Mouse (Mus musculus) midbrain, embryonic 14.5 days (tissue): Measurements from ENCODE around the gene Grk3. TPM values are rescaled to one million over a fixed set of nuclear protein-coding genes. Genes with fewer than 3 reads are reported as not detected.

Experiments used
- ATAC-seq: fragments of 200-750 bp; cut with Nextera tagmentation; 2 replicates; pipeline ENCODE4 v1.8.0; 2017; ENCODE audit warnings: moderate number of reproducible peaks, moderate library complexity; ENCODE audit not compliant: low FRiP score, low TSS enrichment
- DNase-seq: peaks from one replicate; pipeline ENCODE4 v3.0.0-alpha.2; 2015
- H3K27ac ChIP-seq: fragments of 300-500 bp; sonication (generic); replicated peaks from 2 replicates; pipeline ENCODE4 v1.5.1; 2014; ENCODE audit warnings: mild to moderate bottlenecking, low read depth, low read length, moderate library complexity
- H3K27me3 ChIP-seq: fragments of 300-500 bp; sonication (generic); 2 replicates; pipeline ENCODE4 v1.6.1; 2014; ENCODE audit warnings: low read length, control low read depth, mixed read lengths; ENCODE audit not compliant: control insufficient read depth, insufficient read depth
- H3K36me3 ChIP-seq: fragments of 300-500 bp; sonication (generic); 2 replicates; pipeline ENCODE4 v1.6.1; 2014; ENCODE audit warnings: low read length, control low read depth; ENCODE audit not compliant: control insufficient read depth, insufficient read depth
- H3K4me1 ChIP-seq: fragments of 300-500 bp; sonication (generic); 2 replicates; pipeline ENCODE4 v1.6.1; 2014; ENCODE audit warnings: mild to moderate bottlenecking, antibody characterized with exemption, low read length, control low read depth; ENCODE audit not compliant: control insufficient read depth, insufficient read depth
- H3K4me2 ChIP-seq: fragments of 300-500 bp; sonication (generic); 2 replicates; pipeline ENCODE4 v1.6.1; 2014; ENCODE audit warnings: mild to moderate bottlenecking, low read length, moderate library complexity
- H3K4me3 ChIP-seq: fragments of 300-500 bp; sonication (generic); replicated peaks from 2 replicates; pipeline ENCODE4 v1.5.1; 2014; ENCODE audit warnings: low read depth, low read length
- H3K9ac ChIP-seq: fragments of 300-500 bp; sonication (generic); replicated peaks from 2 replicates; pipeline ENCODE4 v1.6.1; 2014; ENCODE audit warnings: mild to moderate bottlenecking, low read length, moderate library complexity
- H3K9me3 ChIP-seq: fragments of 300-500 bp; sonication (generic); 2 replicates; pipeline ENCODE4 v1.6.1; 2016; ENCODE audit warnings: low read length, control low read depth, mixed read lengths; ENCODE audit not compliant: control insufficient read depth
- WGBS: fragments of 180-500 bp; shearing (Covaris S2); extraction: QIAGEN DNeasy Blood & Tissue Kit; methylation state at CpG from one replicate; pipeline ENCODE4 v1.1.7; 2014; 5-methylcytosine and 5-hydroxymethylcytosine counted together
- polyA plus RNA-seq: library from polyadenylated mRNA; unstranded; fragments of >200 nt; fragmentation: Nextera tagmentation; extraction: Ambion mirVana; gene quantifications from 2 replicates; pipeline ENCODE4 v1.2.1, GENCODE M21; 2014

The Grk3 gene
- polyA plus RNA-seq, 1 experiment from 2014 or later = 16.3 TPM

DNA sequence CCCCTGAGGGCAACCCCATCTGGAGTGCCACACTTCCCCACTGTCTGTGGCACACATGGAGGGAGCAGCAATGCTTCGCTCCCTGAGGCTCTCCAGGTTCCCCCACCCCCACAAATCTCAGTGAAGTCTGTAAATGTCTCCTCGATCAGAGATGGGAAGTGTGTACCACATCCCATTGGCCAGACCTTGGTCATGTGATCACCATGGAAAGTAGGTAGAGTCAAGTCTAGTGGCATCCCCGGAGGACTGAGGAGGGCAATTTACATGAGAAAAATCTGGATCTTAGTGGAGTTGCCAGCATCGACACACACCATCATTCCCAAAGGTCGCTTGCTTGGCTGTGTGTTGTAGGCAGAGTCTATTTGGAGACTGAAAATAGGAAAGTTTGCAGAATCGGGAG, 23.0 kb upstream of the Grk3 start:
- ATAC-seq (no peak), DNase-seq (no peak)
- Histone ChIP-seq H3K9me3 (no peaks in the 10 kb centered on the region), H3K9ac (no peak overlapping the region), H3K36me3 (no peaks in the 10 kb centered on the region), H3K4me2 (no peak overlapping the region), H3K4me3 (no peak overlapping the region), H3K4me1 (peaks cover 25% of the 10 kb centered on the region), H3K27me3 (no peaks in the 10 kb centered on the region), H3K27ac (no peak overlapping the region)
- 72% methylated on average over 6 of the region's 6 CpGs for WGBS

DNA sequence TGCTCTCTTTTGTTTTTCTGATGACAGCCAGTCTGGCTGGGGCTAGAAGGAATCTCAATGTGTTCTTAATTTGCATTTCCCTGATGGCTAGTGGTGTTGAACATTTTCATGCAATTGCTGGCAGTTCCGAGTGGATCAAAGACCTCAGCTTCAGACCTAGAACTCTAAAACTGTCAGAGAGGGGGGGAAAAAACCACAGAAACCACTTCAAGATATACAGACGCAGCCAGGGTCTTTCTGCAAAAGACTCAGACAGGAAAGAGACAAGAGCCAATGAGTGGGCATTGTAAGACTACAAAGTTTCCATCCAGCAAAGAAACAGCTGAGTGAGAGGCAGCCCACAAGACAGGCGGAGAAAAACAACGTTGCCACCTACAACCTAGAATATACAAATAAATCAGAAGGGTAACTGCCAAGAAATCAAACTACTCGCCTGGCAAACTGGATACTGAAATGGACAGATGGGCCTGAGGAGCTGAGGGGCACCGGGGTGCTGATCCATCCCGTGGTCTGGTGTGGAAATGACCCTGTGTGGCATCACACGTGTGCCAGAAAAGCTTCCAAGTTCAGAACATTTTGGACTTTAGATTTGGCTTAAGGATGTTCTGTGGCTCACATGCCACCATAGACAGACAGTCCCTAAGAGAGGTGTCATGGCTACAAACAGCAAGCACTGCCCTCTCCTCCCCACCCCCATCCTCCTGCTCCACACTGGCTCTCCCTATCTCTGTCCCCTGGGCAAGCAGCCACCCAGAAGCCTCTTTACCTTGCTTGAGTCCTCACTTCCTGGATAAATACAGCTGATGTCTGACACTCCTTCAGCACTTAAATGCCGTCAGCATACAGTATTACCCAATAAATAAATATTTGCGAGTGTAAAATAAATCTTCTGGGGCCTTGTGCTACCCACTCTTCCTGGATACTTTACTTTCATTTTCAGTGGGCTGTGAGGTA, 19.8 kb upstream of the Grk3 start:
- 72% methylated on average over 10 of the region's 10 CpGs for WGBS
- H3K27me3 ChIP-seq = no peaks in the 10 kb centered on the region
- no peak overlapping the region for H3K9ac ChIP-seq
- no peak overlapping the region for H3K4me2 ChIP-seq
- no peaks in the 10 kb centered on the region for H3K9me3 ChIP-seq
- no peaks in the 10 kb centered on the region for H3K36me3 ChIP-seq
- DNase-seq (peak; percentile 56), ATAC-seq (no peak)
- H3K27ac ChIP-seq = peak overlapping the region; percentile 57
- H3K4me3 ChIP-seq = no peak overlapping the region
- H3K4me1 ChIP-seq = peaks cover 33% of the 10 kb centered on the region

DNA sequence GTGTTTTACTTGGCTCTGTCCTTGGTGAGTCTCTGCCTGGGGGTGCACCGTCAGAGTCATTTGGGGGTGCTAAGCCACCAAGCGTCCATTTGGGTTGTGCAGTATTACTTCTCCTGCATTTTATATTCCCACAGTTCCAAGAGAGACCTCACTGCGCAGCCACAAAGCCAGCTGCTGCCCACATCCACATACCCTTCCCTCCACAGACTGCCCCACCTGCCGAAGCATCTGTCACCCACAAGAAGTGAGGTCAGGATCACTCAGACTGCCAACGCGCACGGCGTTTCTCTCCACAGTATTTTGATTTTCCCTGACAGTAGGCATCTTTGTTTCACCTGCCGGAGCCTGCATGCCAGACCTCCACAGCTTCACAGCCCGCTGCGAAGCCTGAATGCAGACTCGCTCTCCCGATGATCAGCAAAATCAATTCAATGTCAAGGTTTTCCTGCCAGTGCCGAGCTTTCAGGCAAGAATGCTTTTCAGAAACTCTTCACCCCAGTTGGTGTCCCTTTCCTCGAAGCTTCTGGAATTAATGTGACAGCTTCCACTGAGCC, 15.7 kb upstream of the Grk3 start:
- Histone ChIP-seq H3K4me3 (no peak overlapping the region), H3K36me3 (no peaks in the 10 kb centered on the region), H3K9me3 (no peaks in the 10 kb centered on the region), H3K4me1 (peaks cover 33% of the 10 kb centered on the region), H3K27me3 (no peaks in the 10 kb centered on the region), H3K9ac (no peak overlapping the region; the same call in 1 of the 2 replicates), H3K4me2 (no peak overlapping the region), H3K27ac (peak overlapping the region; percentile 55)
- DNase-seq (peak; percentile 55), ATAC-seq (no peak)
- 36% methylated on average over 15 of the region's 15 CpGs for WGBS

DNA sequence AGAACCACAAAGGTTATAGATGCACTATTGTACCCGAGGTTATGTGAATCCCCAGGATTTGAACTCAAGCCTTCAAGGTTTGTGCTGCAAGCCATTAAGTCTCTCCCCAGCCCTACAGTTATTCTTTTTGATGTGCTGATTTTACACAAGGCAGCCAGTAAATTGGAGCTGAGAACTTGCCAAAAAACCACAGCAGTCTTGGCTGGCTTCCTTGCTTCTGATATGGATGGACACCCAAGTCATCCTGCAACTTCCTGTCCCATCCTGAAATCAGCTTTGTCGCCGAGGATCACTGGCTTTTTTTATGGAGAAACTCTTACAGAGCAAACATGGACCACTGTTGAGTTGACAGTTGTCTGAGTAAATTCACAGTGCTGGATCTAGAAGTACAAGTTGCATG, 14.5 kb upstream of the Grk3 start:
- ATAC-seq (no peak), DNase-seq (no peak)
- Histone ChIP-seq H3K9ac (no peak overlapping the region), H3K27me3 (no peaks in the 10 kb centered on the region), H3K4me2 (no peak overlapping the region), H3K27ac (no peak overlapping the region), H3K9me3 (no peaks in the 10 kb centered on the region), H3K4me1 (peaks cover 26% of the 10 kb centered on the region), H3K36me3 (no peaks in the 10 kb centered on the region), H3K4me3 (no peak overlapping the region)
- WGBS = 82% methylated on average over 3 of the region's 3 CpGs

DNA sequence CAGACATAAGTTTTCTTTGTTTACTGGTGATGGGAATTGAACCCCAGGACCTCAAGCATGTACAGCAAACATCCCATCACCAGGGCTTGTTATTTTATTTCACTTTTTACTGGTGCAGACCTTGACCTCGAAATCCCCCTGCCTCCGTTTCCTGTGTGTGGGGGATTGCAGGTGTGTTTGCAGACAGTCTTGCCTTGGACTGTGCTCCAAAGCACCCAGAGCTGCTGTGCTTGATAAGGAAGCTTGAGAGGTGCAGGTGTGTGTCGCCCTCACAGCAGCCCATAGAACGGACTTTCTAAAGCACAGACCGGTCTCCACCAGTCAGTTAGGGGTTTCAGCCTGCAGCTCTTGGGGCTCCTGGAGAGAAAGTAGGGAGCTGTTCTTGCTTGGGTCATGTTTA, 11.1 kb upstream of the Grk3 start:
- Histone ChIP-seq H3K4me3 (no peak overlapping the region), H3K36me3 (no peaks in the 10 kb centered on the region), H3K27me3 (no peaks in the 10 kb centered on the region), H3K9me3 (no peaks in the 10 kb centered on the region), H3K4me2 (no peak overlapping the region), H3K9ac (no peak overlapping the region), H3K4me1 (peaks cover 19% of the 10 kb centered on the region), H3K27ac (no peak overlapping the region)
- no peak for DNase-seq
- no peak for ATAC-seq
- 90% methylated on average over 5 of the region's 5 CpGs for WGBS

DNA sequence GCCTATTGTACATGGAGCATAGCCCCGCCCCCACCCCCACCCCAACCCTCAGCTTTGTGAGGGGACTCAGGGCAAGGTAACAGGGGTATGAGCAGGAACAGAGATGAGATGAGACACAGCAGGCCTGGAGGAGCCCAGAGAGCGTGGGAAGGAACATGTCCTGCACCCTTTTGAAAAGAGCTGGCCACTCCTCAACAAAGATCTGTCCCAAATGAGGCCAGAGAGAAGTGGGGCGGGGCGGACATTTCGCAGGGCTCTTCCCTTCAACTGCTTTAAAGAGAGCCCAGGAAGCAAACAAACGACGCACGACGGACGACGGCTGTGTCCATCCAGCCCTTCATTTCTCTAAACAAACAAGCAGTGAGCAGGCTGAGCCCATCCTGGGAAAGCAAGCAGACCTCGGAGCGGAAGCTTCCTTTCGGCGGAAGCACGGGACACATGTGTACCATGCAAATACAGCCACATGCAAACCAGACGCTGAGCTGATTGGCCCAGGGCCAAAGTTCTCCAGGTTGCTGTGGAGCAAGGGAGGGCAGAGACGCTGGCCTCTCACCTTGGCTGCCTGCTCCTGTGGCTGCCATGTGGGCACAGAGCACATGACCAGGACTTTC, 8.7 kb upstream of the Grk3 start:
- no peak overlapping the region for H3K9ac ChIP-seq
- no peak for ATAC-seq
- no peak overlapping the region for H3K27ac ChIP-seq
- H3K4me1 ChIP-seq = peaks cover 8% of the 10 kb centered on the region
- H3K4me2 ChIP-seq = peak overlapping the region; percentile 22; the same call in 1 of the 2 replicates
- H3K36me3 ChIP-seq = no peaks in the 10 kb centered on the region
- DNase-seq = peak; percentile 67
- H3K27me3 ChIP-seq = no peaks in the 10 kb centered on the region
- H3K4me3 ChIP-seq = no peak overlapping the region
- H3K9me3 ChIP-seq = no peaks in the 10 kb centered on the region
- 29% methylated on average over 18 of the region's 18 CpGs for WGBS

DNA sequence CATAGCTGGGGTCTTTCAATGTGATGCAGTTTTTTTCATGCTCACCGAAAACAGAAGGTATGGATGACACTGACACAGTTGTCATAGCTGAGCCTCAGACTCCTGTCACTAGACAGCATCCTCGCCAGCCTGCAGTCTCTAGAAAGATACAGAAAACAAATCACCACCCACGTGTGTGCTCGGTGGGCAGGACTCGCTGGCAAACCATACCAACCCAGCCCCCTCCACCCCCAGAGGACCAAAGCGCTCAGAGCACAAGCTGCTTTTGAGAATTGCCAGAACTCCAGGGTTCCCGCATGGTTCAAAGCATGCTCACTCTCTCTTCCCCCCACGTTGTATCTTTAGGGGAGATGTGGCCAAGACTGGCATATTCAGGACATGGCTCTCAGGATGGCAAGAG, 2.6 kb upstream of the Grk3 start:
- 71% methylated on average over 8 of the region's 8 CpGs for WGBS
- Histone ChIP-seq H3K4me2 (no peak overlapping the region), H3K27me3 (peaks cover 3% of the 10 kb centered on the region; the same call in 1 of the 2 replicates), H3K36me3 (no peaks in the 10 kb centered on the region), H3K4me3 (no peak overlapping the region), H3K9ac (no peak overlapping the region), H3K4me1 (peaks cover 3% of the 10 kb centered on the region), H3K27ac (no peak overlapping the region), H3K9me3 (no peaks in the 10 kb centered on the region)
- no peak for ATAC-seq
- DNase-seq = no peak

DNA sequence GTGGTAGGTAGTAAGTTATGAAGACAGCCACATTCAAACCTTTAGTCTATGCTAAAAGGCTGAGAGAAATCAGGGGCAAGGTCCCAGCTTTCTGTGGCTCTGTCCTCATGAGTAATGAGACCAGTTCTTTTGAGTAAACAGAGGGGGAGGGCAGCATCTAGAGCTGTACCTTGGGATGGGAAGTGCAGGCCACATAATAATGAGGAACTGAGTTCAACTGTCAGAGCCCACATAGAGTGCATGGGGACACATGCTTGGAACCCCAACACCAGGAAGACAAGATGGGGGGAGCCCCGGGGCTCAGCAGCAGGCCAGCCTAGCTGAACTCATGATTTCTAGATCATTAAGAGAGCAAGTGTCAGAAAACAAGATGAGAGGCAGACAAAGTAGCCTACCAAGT, 1.4 kb upstream of the Grk3 start:
- Histone ChIP-seq H3K9ac (no peak overlapping the region), H3K4me3 (no peak overlapping the region), H3K4me1 (peaks cover 3% of the 10 kb centered on the region; the same call in 1 of the 2 replicates), H3K36me3 (no peaks in the 10 kb centered on the region), H3K9me3 (no peaks in the 10 kb centered on the region), H3K4me2 (no peak overlapping the region), H3K27me3 (peaks cover 3% of the 10 kb centered on the region; the same call in 1 of the 2 replicates), H3K27ac (no peak overlapping the region)
- no peak for DNase-seq
- ATAC-seq = no peak
- 89% methylated on average over 1 of the region's 1 CpGs for WGBS
